Mouse (Mus musculus): Measurements from ENCODE around the gene Pnpla8.

DNA sequence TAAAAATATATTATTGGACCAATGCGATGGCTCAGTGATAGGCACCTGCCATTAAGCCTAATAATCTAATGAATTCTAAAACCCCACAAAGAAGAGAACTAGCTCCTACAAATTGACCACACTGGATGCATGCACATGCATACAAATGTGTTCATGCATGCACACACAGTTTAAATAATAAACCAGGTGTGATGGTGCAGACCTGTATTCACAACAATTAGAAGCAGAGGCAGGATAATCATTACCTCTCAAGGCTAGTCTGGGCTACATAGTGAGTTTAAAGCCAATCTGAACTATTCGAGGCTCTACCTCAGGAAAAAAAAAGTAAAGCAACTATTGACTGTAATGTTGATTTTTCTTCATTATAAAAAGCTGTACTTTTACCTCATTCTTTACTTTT, 94.0 kb downstream of the Pnpla8 start:
- TF ChIP-seq CTCF (IDR thresholded peaks at IDR 0.05; ENCODE audit: low read depth, low read length) = no peak
- TF ChIP-seq TAL1 (conservative IDR thresholded peaks at IDR 0.05; ENCODE audit: low read depth, low read length) = no peak

Data from G1E (cell line).